Mouse (Mus musculus): ENCODE data around the gene Slc29a4.
A peak's percentile ranks its signal among the peaks of the same experiment; 100 is the strongest.

Gene Slc29a4

GRCm38 (mm10) chr5:142700842-142701589 is 8.7 kb downstream of the Slc29a4 start:
- H3K4me1 ChIP-seq (replicated peaks; ENCODE audit: low read depth, low read length) = peaks cover 32% of the 10 kb centered on the region
- H3K27me3 ChIP-seq (ENCODE audit: insufficient read depth, low read length) = peaks cover 45% of the 10 kb centered on the region
- peaks cover 5% of the 10 kb centered on the region; the same call in 1 of the 2 replicates for H3K36me3 ChIP-seq (ENCODE audit: insufficient read depth, low read length)
- H3K4me3 ChIP-seq (replicated peaks; ENCODE audit: low read length) = peak overlapping the region; percentile 93
- no peaks in the 10 kb centered on the region for H3K9me3 ChIP-seq (ENCODE audit: low read length)
- no peak for TF ChIP-seq CTCF (conservative IDR thresholded peaks at IDR 0.05; ENCODE audit: low read length)
- no peak for TF ChIP-seq NANOG (IDR thresholded peaks at IDR 0.05; ENCODE audit: borderline replicate concordance, low read length)
- TF ChIP-seq POU5F1 (IDR thresholded peaks at IDR 0.05; ENCODE audit: borderline replicate concordance, low read length) = no peak

DNA sequence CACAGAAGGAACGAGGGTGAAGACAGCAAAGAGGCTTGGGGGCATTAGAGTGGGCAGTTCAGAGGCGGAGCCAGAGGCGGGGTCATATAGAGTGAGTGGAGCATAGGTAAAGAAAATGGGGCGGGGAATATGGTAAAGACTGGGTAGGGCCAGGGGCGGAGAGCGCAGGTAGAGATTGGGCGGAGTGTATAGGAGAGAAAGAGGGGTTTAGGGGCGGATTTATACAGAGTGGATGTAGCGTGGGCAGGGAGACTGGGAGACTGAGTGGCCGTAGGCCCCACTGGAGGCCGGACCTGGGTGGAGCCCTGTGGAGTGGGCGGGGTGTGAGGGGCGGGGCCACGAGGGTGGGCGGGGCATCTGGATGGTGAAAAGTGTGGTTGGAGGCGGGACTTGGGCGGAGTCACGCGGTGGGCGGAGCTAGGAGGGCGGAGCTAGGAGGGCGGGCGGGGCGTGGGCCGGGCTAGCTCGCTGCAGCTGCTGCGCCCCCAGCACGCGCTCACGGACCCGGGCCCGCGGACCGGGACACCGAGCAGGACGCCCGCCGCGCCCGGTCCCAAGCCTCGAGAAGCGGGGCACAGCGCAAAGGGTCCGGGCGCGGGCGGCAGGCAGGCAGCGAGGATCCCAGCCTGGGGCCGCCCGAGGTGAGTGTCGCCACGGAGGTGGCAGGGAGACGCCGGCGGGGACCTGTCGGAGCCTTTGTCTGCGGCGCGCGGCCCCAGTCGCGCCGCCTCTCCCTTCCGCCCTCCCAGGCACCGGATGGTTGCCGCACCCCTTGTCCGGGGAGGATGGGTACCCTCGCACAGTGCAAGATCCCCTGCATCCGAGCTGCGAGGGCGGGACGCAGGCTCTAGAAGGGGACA is 9.6 kb downstream of the Slc29a4 start:
- peak overlapping the region; percentile 93 for H3K4me3 ChIP-seq (replicated peaks; ENCODE audit: low read length)

GRCm38 (mm10) chr5:142702511-142703138 is 10.3 kb downstream of the Slc29a4 start:
- Histone ChIP-seq H3K4me3 (replicated peaks; ENCODE audit: low read length) (peak overlapping the region; percentile 93), H3K9me3 (ENCODE audit: low read length) (no peaks in the 10 kb centered on the region), H3K27me3 (ENCODE audit: insufficient read depth, low read length) (peaks cover 45% of the 10 kb centered on the region), H3K36me3 (ENCODE audit: insufficient read depth, low read length) (peaks cover 5% of the 10 kb centered on the region; the same call in 1 of the 2 replicates), H3K4me1 (replicated peaks; ENCODE audit: low read depth, low read length) (peaks cover 23% of the 10 kb centered on the region)
- TF ChIP-seq NANOG (IDR thresholded peaks at IDR 0.05; ENCODE audit: borderline replicate concordance, low read length) (no peak), POU5F1 (IDR thresholded peaks at IDR 0.05; ENCODE audit: borderline replicate concordance, low read length) (no peak), CTCF (conservative IDR thresholded peaks at IDR 0.05; ENCODE audit: low read length) (no peak)

More for the DNA sequence above, 9.6 kb downstream of the Slc29a4 start:
- H3K4me1 ChIP-seq (replicated peaks; ENCODE audit: low read depth, low read length) = peaks cover 24% of the 10 kb centered on the region
- TF ChIP-seq NANOG (IDR thresholded peaks at IDR 0.05; ENCODE audit: borderline replicate concordance, low read length) (no peak), POU5F1 (IDR thresholded peaks at IDR 0.05; ENCODE audit: borderline replicate concordance, low read length) (no peak), CTCF (conservative IDR thresholded peaks at IDR 0.05; ENCODE audit: low read length) (no peak)
- peaks cover 5% of the 10 kb centered on the region; the same call in 1 of the 2 replicates for H3K36me3 ChIP-seq (ENCODE audit: insufficient read depth, low read length)
- H3K27me3 ChIP-seq (ENCODE audit: insufficient read depth, low read length) = peaks cover 45% of the 10 kb centered on the region
- no peaks in the 10 kb centered on the region for H3K9me3 ChIP-seq (ENCODE audit: low read length)

DNA sequence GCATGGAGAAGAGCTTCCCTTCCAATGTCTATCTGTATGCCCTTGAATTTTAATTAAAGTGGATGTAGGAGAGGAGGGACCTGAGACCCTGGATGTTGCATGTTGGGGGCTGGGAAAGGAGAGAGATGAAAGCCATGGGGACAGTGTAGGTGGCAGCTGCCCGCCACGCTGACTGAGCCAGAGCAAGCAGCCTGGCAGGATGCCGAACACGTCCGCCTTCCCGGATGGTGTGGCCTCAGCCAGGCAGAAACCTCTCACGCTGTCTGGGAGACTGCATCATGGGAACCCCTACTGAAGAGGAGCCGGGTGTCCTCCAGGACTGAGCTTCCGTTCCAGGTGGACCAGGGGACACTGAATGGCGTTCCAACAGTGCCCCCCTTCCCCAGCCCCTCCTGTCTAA is 11.3 kb downstream of the Slc29a4 start:
- TF ChIP-seq POU5F1 (IDR thresholded peaks at IDR 0.05; ENCODE audit: borderline replicate concordance, low read length) (no peak), CTCF (conservative IDR thresholded peaks at IDR 0.05; ENCODE audit: low read length) (no peak), NANOG (IDR thresholded peaks at IDR 0.05; ENCODE audit: borderline replicate concordance, low read length) (no peak)
- Histone ChIP-seq H3K36me3 (ENCODE audit: insufficient read depth, low read length) (peaks cover 8% of the 10 kb centered on the region), H3K27me3 (ENCODE audit: insufficient read depth, low read length) (peaks cover 41% of the 10 kb centered on the region), H3K9me3 (ENCODE audit: low read length) (no peaks in the 10 kb centered on the region), H3K4me1 (replicated peaks; ENCODE audit: low read depth, low read length) (peaks cover 23% of the 10 kb centered on the region), H3K4me3 (replicated peaks; ENCODE audit: low read length) (no peak overlapping the region)

- peaks cover 5% of the 10 kb centered on the region for H3K4me1 ChIP-seq (replicated peaks; ENCODE audit: low read depth, low read length)
- peaks cover 19% of the 10 kb centered on the region for H3K36me3 ChIP-seq (ENCODE audit: insufficient read depth, low read length)
- no peak overlapping the region for H3K4me3 ChIP-seq (replicated peaks; ENCODE audit: low read length)
- peaks cover 16% of the 10 kb centered on the region for H3K27me3 ChIP-seq (ENCODE audit: insufficient read depth, low read length)
- TF ChIP-seq POU5F1 (IDR thresholded peaks at IDR 0.05; ENCODE audit: borderline replicate concordance, low read length) (no peak), NANOG (IDR thresholded peaks at IDR 0.05; ENCODE audit: borderline replicate concordance, low read length) (no peak), CTCF (conservative IDR thresholded peaks at IDR 0.05; ENCODE audit: low read length) (no peak)
- peaks cover 11% of the 10 kb centered on the region for H3K9me3 ChIP-seq (ENCODE audit: low read length)
These were observed 15.4 kb downstream of the Slc29a4 start for GRCm38 (mm10) chr5:142707709-142708108.

GRCm38 (mm10) chr5:142709436-142709835 is 17.1 kb downstream of the Slc29a4 start:
- Histone ChIP-seq H3K27me3 (ENCODE audit: insufficient read depth, low read length) (no peaks in the 10 kb centered on the region), H3K4me1 (replicated peaks; ENCODE audit: low read depth, low read length) (0 out of 2 replicates have a peak, but pooled peaks cover 4% of the 10 kb centered on the region), H3K9me3 (ENCODE audit: low read length) (peaks cover 13% of the 10 kb centered on the region), H3K36me3 (ENCODE audit: insufficient read depth, low read length) (peaks cover 29% of the 10 kb centered on the region), H3K4me3 (replicated peaks; ENCODE audit: low read length) (no peak overlapping the region)
- no peak for TF ChIP-seq POU5F1 (IDR thresholded peaks at IDR 0.05; ENCODE audit: borderline replicate concordance, low read length)
- TF ChIP-seq NANOG (IDR thresholded peaks at IDR 0.05; ENCODE audit: borderline replicate concordance, low read length) = no peak
- no peak for TF ChIP-seq CTCF (conservative IDR thresholded peaks at IDR 0.05; ENCODE audit: low read length)

DNA sequence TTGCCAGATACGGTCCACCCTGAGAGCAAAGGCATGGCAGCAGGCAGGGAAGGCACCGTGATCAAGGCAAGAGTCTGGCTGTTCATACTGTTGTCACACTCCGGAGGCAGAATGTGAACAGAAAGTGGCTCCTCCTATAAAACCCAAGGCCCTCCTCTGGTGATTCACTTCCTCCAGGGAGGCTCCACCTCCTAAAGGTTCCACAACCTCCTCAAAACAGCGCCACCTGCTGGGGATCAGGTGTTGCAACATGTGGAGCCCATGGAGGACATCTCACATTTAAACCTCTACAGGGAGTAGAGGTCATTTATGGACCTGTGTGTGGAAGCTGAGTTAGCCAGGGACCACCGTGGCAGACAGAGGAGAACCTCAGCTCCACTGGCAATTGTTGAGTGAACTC is 20.1 kb downstream of the Slc29a4 start:
- peaks cover 32% of the 10 kb centered on the region for H3K36me3 ChIP-seq (ENCODE audit: insufficient read depth, low read length)
- H3K27me3 ChIP-seq (ENCODE audit: insufficient read depth, low read length) = no peaks in the 10 kb centered on the region
- H3K4me3 ChIP-seq (replicated peaks; ENCODE audit: low read length) = no peak overlapping the region
- peaks cover 25% of the 10 kb centered on the region for H3K4me1 ChIP-seq (replicated peaks; ENCODE audit: low read depth, low read length)
- peaks cover 13% of the 10 kb centered on the region for H3K9me3 ChIP-seq (ENCODE audit: low read length)
- TF ChIP-seq NANOG (IDR thresholded peaks at IDR 0.05; ENCODE audit: borderline replicate concordance, low read length) (no peak), CTCF (conservative IDR thresholded peaks at IDR 0.05; ENCODE audit: low read length) (peak; percentile 20; the same call in 1 of the 2 replicates), POU5F1 (IDR thresholded peaks at IDR 0.05; ENCODE audit: borderline replicate concordance, low read length) (no peak)

DNA sequence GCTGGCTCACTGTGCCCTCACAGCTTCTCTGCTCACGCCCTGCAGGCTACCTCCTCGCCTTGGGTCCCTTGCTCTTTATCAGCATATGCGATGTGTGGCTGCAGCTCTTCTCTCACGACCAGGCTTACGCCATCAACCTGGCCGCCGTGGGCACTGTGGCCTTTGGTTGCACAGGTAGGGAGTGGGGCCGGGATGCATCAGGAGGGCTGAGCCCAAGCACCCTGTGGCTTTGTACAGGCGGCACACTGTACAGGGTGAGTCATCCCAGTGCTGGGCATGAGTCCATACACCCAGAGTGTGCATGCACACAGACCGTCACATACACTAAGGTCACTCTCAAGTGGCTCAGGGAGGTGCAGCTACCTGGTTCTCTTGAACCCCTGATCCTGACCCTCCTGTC is 21.7 kb downstream of the Slc29a4 start:
- TF ChIP-seq CTCF (conservative IDR thresholded peaks at IDR 0.05; ENCODE audit: low read length) = no peak
- TF ChIP-seq NANOG (IDR thresholded peaks at IDR 0.05; ENCODE audit: borderline replicate concordance, low read length) = no peak
- TF ChIP-seq POU5F1 (IDR thresholded peaks at IDR 0.05; ENCODE audit: borderline replicate concordance, low read length) = no peak

More for the DNA sequence above, 21.7 kb downstream of the Slc29a4 start:
- Histone ChIP-seq H3K4me1 (replicated peaks; ENCODE audit: low read depth, low read length) (peaks cover 39% of the 10 kb centered on the region), H3K27me3 (ENCODE audit: insufficient read depth, low read length) (no peaks in the 10 kb centered on the region), H3K36me3 (ENCODE audit: insufficient read depth, low read length) (peaks cover 36% of the 10 kb centered on the region), H3K4me3 (replicated peaks; ENCODE audit: low read length) (no peak overlapping the region), H3K9me3 (ENCODE audit: low read length) (peaks cover 13% of the 10 kb centered on the region)
